Mouse (Mus musculus): ENCODE results near the gene Nox4. TPM values are rescaled to one million over a fixed set of nuclear protein-coding genes. Genes with fewer than 3 reads are reported as not detected.

Gene Nox4
- 1.8 and 2.7 TPM in 2 replicates for polyA plus RNA-seq (2015; fragmentation: Nextera tagmentation; extraction: Ambion mirVana)

GRCm38 (mm10) chr7:87245856-87246579, at the start of gene Nox4:
Gene Nox4, plus strand, starts transcription at chr7:87246096.
- Histone ChIP-seq H3K27ac (replicated peaks) (peak within 1 kb of the TSS; percentile 56), H3K4me2 (peak within 1 kb of the TSS; percentile 76), H3K4me3 (peak within 1 kb of the TSS; percentile 67), H3K9ac (peak within 1 kb of the TSS; percentile 86), H3K36me3 (no peaks in the 10 kb centered on the region), H3K27me3 (no peaks in the 10 kb centered on the region), H3K9me3 (no peaks in the 10 kb centered on the region), H3K4me1 (replicated peaks) (peaks cover 14% of the 10 kb centered on the region)
- ATAC-seq (ENCODE audit: low read depth): peak; percentile 64
- WGBS: 11% methylated on average over 18 of the region's 18 CpGs

GRCm38 (mm10) chr7:87204751-87205150, 41.1 kb upstream of the Nox4 start:
- H3K27ac ChIP-seq (replicated peaks): no peak overlapping the region
- no peaks in the 10 kb centered on the region for H3K36me3 ChIP-seq
- no peaks in the 10 kb centered on the region for H3K27me3 ChIP-seq
- no peaks in the 10 kb centered on the region for H3K4me1 ChIP-seq (replicated peaks)
- H3K9me3 ChIP-seq: no peaks in the 10 kb centered on the region
- no peak overlapping the region for H3K4me2 ChIP-seq
- ATAC-seq (ENCODE audit: low read depth): no peak
- no peak overlapping the region for H3K9ac ChIP-seq
- H3K4me3 ChIP-seq: no peak overlapping the region

GRCm38 (mm10) chr7:87221712-87222111, 24.2 kb upstream of the Nox4 start:
- Histone ChIP-seq H3K9ac (no peak overlapping the region), H3K4me1 (replicated peaks) (no peaks in the 10 kb centered on the region), H3K4me2 (no peak overlapping the region), H3K4me3 (no peak overlapping the region), H3K27ac (replicated peaks) (no peak overlapping the region), H3K9me3 (no peaks in the 10 kb centered on the region), H3K27me3 (no peaks in the 10 kb centered on the region), H3K36me3 (no peaks in the 10 kb centered on the region)
- ATAC-seq (ENCODE audit: low read depth): no peak

GRCm38 (mm10) chr7:87222751-87223150, 23.1 kb upstream of the Nox4 start:
- Histone ChIP-seq H3K9ac (no peak overlapping the region), H3K36me3 (no peaks in the 10 kb centered on the region), H3K4me3 (no peak overlapping the region), H3K4me2 (no peak overlapping the region), H3K27me3 (no peaks in the 10 kb centered on the region), H3K4me1 (replicated peaks) (no peaks in the 10 kb centered on the region), H3K9me3 (no peaks in the 10 kb centered on the region), H3K27ac (replicated peaks) (no peak overlapping the region)
- ATAC-seq (ENCODE audit: low read depth): no peak
- 87% methylated on average over 2 of the region's 2 CpGs for WGBS

GRCm38 (mm10) chr7:87225617-87226016, 20.3 kb upstream of the Nox4 start:
- H3K9ac ChIP-seq: no peak overlapping the region
- H3K27me3 ChIP-seq: no peaks in the 10 kb centered on the region
- H3K4me2 ChIP-seq: no peak overlapping the region
- H3K4me3 ChIP-seq: no peak overlapping the region
- WGBS: 49% methylated on average over 2 of the region's 2 CpGs
- H3K9me3 ChIP-seq: no peaks in the 10 kb centered on the region
- H3K27ac ChIP-seq (replicated peaks): no peak overlapping the region
- no peak for ATAC-seq (ENCODE audit: low read depth)
- no peaks in the 10 kb centered on the region for H3K4me1 ChIP-seq (replicated peaks)
- H3K36me3 ChIP-seq: no peaks in the 10 kb centered on the region

GRCm38 (mm10) chr7:87227051-87227948, 18.6 kb upstream of the Nox4 start:
- Histone ChIP-seq H3K4me2 (no peak overlapping the region), H3K9me3 (no peaks in the 10 kb centered on the region), H3K9ac (no peak overlapping the region), H3K27me3 (no peaks in the 10 kb centered on the region), H3K4me3 (no peak overlapping the region), H3K36me3 (no peaks in the 10 kb centered on the region), H3K4me1 (replicated peaks) (no peaks in the 10 kb centered on the region), H3K27ac (replicated peaks) (no peak overlapping the region)
- ATAC-seq (ENCODE audit: low read depth): no peak
- 88% methylated on average over 4 of the region's 4 CpGs for WGBS

GRCm38 (mm10) chr7:87229502-87229901, 16.4 kb upstream of the Nox4 start:
- H3K27ac ChIP-seq (replicated peaks): no peak overlapping the region
- no peak for ATAC-seq (ENCODE audit: low read depth)
- no peak overlapping the region for H3K4me2 ChIP-seq
- no peaks in the 10 kb centered on the region for H3K9me3 ChIP-seq
- no peak overlapping the region for H3K4me3 ChIP-seq
- WGBS: 90% methylated on average over 1 of the region's 1 CpGs
- H3K36me3 ChIP-seq: no peaks in the 10 kb centered on the region
- no peak overlapping the region for H3K9ac ChIP-seq
- H3K4me1 ChIP-seq (replicated peaks): no peaks in the 10 kb centered on the region
- H3K27me3 ChIP-seq: no peaks in the 10 kb centered on the region

- 86% methylated on average over 1 of the region's 1 CpGs for WGBS
- H3K4me2 ChIP-seq: no peak overlapping the region
- no peak overlapping the region for H3K9ac ChIP-seq
- H3K4me1 ChIP-seq (replicated peaks): 0 out of 2 replicates have a peak, but pooled peaks cover 3% of the 10 kb centered on the region
- no peaks in the 10 kb centered on the region for H3K27me3 ChIP-seq
- no peak for ATAC-seq (ENCODE audit: low read depth)
- no peak overlapping the region for H3K4me3 ChIP-seq
- H3K27ac ChIP-seq (replicated peaks): no peak overlapping the region
- H3K9me3 ChIP-seq: no peaks in the 10 kb centered on the region
- H3K36me3 ChIP-seq: no peaks in the 10 kb centered on the region
Observed at GRCm38 (mm10) chr7:87241139-87241538, 4.8 kb upstream of the Nox4 start.

GRCm38 (mm10) chr7:87246580-87246934, 661 bp downstream of the Nox4 start:
- H3K9me3 ChIP-seq: no peaks in the 10 kb centered on the region
- H3K9ac ChIP-seq: peak overlapping the region; percentile 86
- H3K36me3 ChIP-seq: no peaks in the 10 kb centered on the region
- peak overlapping the region; percentile 76 for H3K4me2 ChIP-seq
- peak overlapping the region; percentile 56 for H3K27ac ChIP-seq (replicated peaks)
- H3K27me3 ChIP-seq: no peaks in the 10 kb centered on the region
- peak overlapping the region; percentile 67 for H3K4me3 ChIP-seq
- H3K4me1 ChIP-seq (replicated peaks): peaks cover 14% of the 10 kb centered on the region
- WGBS: 0% methylated on average over 29 of the region's 30 CpGs
- peak; percentile 97 for ATAC-seq (ENCODE audit: low read depth)

- Histone ChIP-seq H3K27me3 (no peaks in the 10 kb centered on the region), H3K36me3 (no peaks in the 10 kb centered on the region), H3K9me3 (no peaks in the 10 kb centered on the region), H3K4me1 (replicated peaks) (peaks cover 14% of the 10 kb centered on the region), H3K4me3 (peak overlapping the region; percentile 67), H3K9ac (peak overlapping the region; percentile 86), H3K4me2 (peak overlapping the region; percentile 76), H3K27ac (replicated peaks) (peak overlapping the region; percentile 56; the same call in 1 of the 2 replicates)
- ATAC-seq (ENCODE audit: low read depth): peak; percentile 67
- 60% methylated on average over 1 of the region's 1 CpGs for WGBS
Observed at GRCm38 (mm10) chr7:87246940-87247339, 1.0 kb downstream of the Nox4 start.

GRCm38 (mm10) chr7:87247926-87248325, 2.0 kb downstream of the Nox4 start:
- no peak for ATAC-seq (ENCODE audit: low read depth)
- H3K4me3 ChIP-seq: no peak overlapping the region
- 45% methylated on average over 1 of the region's 1 CpGs for WGBS
- H3K36me3 ChIP-seq: no peaks in the 10 kb centered on the region
- peaks cover 14% of the 10 kb centered on the region for H3K4me1 ChIP-seq (replicated peaks)
- no peak overlapping the region for H3K9ac ChIP-seq
- no peaks in the 10 kb centered on the region for H3K27me3 ChIP-seq
- H3K27ac ChIP-seq (replicated peaks): no peak overlapping the region
- no peaks in the 10 kb centered on the region for H3K9me3 ChIP-seq
- H3K4me2 ChIP-seq: 0 out of 2 replicates have a peak overlapping the region, but pooled peaks have one; percentile 76

GRCm38 (mm10) chr7:87252071-87252470, 6.2 kb downstream of the Nox4 start:
- Histone ChIP-seq H3K4me3 (no peak overlapping the region), H3K4me1 (replicated peaks) (peaks cover 6% of the 10 kb centered on the region), H3K27me3 (no peaks in the 10 kb centered on the region), H3K9me3 (no peaks in the 10 kb centered on the region), H3K27ac (replicated peaks) (no peak overlapping the region), H3K36me3 (no peaks in the 10 kb centered on the region), H3K4me2 (no peak overlapping the region), H3K9ac (no peak overlapping the region)
- no peak for ATAC-seq (ENCODE audit: low read depth)
- 57% methylated on average over 4 of the region's 4 CpGs for WGBS

All from neural tube, embryonic 13.5 days (tissue).